Mouse (Mus musculus): ENCODE results near the gene Tacc2. TPM values are rescaled to one million over a fixed set of nuclear protein-coding genes. Genes with fewer than 3 reads are reported as not detected.

Tacc2 gene
- polyA plus RNA-seq, 1 experiment from 2014 or later = 39.2 TPM

GRCm38 (mm10) chr7:130770707-130771106 is 193.5 kb downstream of the Tacc2 start:
- WGBS = 42% methylated on average over 3 of the region's 3 CpGs
- Histone ChIP-seq H3K9me3 (replicated peaks) (no peaks in the 10 kb centered on the region), H3K4me3 (no peak overlapping the region), H3K27ac (no peak overlapping the region), H3K36me3 (peaks cover 6% of the 10 kb centered on the region), H3K27me3 (ENCODE audit: low read depth, poor library complexity, severe bottlenecking) (no peaks in the 10 kb centered on the region), H3K4me1 (no peaks in the 10 kb centered on the region)
- DNase-seq (ENCODE audit: low spot score) = peak; percentile 83

DNA sequence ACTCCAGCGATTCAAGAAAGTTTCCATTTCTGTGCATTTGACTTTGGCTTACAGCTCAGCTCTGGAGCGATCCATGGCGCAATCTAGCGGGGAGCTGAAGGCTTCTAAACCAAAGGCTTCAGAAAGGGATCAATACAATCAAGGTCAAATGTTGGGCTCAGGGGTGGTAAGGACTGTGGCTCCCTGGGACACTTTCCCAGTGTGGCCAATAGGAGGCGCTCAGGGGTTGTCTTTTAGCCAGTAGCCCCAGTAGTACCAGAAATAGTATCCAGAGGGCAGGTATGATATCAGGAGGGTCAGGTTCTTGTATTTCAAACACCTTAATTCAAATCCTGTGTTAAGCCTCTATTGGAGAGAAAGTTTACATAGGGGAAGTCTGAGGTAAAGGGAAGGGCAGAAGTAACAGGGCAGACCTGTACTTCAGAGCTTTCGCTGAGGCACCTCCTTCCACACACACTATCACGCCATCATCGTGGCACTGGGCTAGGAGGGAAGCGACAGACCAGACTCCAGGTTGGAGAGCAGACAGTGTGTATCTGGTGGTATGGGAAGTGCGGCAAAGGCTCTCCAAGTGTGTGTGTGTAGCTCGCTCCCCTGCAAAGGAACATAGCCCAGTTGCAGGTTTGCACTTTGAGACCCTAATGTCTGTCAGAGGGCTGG is 196.1 kb downstream of the Tacc2 start:
- no peak overlapping the region for H3K4me3 ChIP-seq
- DNase-seq (ENCODE audit: low spot score) = peak; percentile 58
- WGBS = 65% methylated on average over 11 of the region's 11 CpGs

DNA sequence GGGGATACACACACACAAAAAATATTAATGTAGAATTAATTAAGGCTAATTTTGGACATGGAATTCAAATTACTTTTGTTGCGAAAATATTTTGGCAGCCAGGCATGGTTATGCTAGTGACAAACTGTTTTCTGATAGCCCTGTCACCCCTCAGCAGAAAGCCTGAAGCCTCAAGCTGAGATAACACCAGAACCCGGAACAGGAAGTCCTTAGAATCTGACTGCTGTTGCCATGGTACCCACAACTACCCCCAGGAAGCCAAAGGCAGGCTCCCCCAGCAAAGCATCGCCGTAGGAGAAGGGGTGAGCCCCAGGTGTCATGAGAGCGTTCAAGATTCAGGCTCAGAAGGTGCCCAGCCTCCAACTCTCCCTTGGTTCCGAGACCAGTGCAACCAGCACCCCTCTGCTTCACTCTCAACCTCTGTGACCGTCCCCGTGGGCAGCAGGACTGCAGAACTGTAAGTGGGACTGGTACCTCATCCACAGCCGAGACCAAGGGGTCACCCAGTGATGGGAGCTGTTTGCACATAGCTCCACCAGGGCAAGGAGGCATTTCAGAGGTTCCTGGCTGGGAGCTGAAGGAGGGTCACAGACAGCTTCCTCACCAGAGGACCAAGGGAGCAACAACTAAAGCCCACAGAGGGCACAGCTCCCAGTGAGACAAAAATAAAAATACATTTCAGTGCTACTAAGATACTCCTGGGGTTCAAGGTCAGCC is 196.8 kb downstream of the Tacc2 start, which contains the start of gene Btbd16:
TSS of gene Btbd16 (plus strand) at position 156 of the 717 bp plus-strand sequence.
- WGBS = 69% methylated on average over 9 of the region's 9 CpGs
- no peak within 1 kb of the TSS for H3K27ac ChIP-seq

More for the DNA sequence above, 196.1 kb downstream of the Tacc2 start:
- no peak overlapping the region for H3K27ac ChIP-seq
- no peaks in the 10 kb centered on the region for H3K4me1 ChIP-seq
- H3K9me3 ChIP-seq (replicated peaks) = no peaks in the 10 kb centered on the region
- no peaks in the 10 kb centered on the region for H3K36me3 ChIP-seq
- H3K27me3 ChIP-seq (ENCODE audit: low read depth, poor library complexity, severe bottlenecking) = no peaks in the 10 kb centered on the region

GRCm38 (mm10) chr7:130780866-130781419 is 203.7 kb downstream of the Tacc2 start:
- Histone ChIP-seq H3K9me3 (replicated peaks) (no peaks in the 10 kb centered on the region), H3K4me3 (no peak overlapping the region), H3K4me1 (no peaks in the 10 kb centered on the region), H3K27me3 (ENCODE audit: low read depth, poor library complexity, severe bottlenecking) (no peaks in the 10 kb centered on the region), H3K36me3 (no peaks in the 10 kb centered on the region), H3K27ac (no peak overlapping the region)
- WGBS = 60% methylated on average over 5 of the region's 5 CpGs
- DNase-seq (ENCODE audit: low spot score) = no peak

More for the DNA sequence above, 196.8 kb downstream of the Tacc2 start, which contains the start of gene Btbd16:
- no peak for DNase-seq (ENCODE audit: low spot score)
- H3K36me3 ChIP-seq = no peaks in the 10 kb centered on the region
- H3K27me3 ChIP-seq (ENCODE audit: low read depth, poor library complexity, severe bottlenecking) = no peaks in the 10 kb centered on the region
- no peaks in the 10 kb centered on the region for H3K4me1 ChIP-seq
- no peak within 1 kb of the TSS for H3K4me3 ChIP-seq
- no peaks in the 10 kb centered on the region for H3K9me3 ChIP-seq (replicated peaks)

DNA sequence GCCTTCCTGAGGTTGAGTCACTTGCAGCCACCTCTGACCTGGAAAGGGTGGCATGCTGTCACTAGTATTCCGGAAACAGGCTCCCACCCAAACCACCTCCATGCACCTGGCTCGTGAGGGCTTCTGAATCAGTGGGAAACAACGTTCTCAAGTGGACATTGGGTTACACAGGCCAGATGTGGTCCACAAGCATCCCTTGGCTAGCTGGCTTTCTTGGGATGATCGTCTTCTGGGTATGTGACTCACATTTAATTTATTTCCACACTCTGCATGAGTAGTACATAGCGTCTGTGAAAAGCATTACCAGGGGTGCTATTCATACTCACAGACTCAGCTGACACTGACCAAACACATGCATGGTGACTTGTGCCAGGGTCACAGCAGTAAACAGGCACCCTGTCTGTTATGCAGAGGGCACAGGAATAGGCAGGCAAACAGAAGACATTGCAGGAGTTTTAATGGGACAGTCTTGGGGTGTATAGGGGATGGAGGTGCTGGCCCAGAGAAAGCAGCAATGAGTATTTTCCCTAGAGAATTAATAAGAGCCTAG is 205.3 kb downstream of the Tacc2 start:
- H3K27ac ChIP-seq = no peak overlapping the region
- 0 out of 2 replicates have a peak, but pooled peaks cover 3% of the 10 kb centered on the region for H3K4me1 ChIP-seq
- no peak for DNase-seq (ENCODE audit: low spot score)
- no peaks in the 10 kb centered on the region for H3K9me3 ChIP-seq (replicated peaks)
- no peak overlapping the region for H3K4me3 ChIP-seq
- no peaks in the 10 kb centered on the region for H3K36me3 ChIP-seq
- no peaks in the 10 kb centered on the region for H3K27me3 ChIP-seq (ENCODE audit: low read depth, poor library complexity, severe bottlenecking)
- WGBS = 80% methylated on average over 5 of the region's 5 CpGs

DNA sequence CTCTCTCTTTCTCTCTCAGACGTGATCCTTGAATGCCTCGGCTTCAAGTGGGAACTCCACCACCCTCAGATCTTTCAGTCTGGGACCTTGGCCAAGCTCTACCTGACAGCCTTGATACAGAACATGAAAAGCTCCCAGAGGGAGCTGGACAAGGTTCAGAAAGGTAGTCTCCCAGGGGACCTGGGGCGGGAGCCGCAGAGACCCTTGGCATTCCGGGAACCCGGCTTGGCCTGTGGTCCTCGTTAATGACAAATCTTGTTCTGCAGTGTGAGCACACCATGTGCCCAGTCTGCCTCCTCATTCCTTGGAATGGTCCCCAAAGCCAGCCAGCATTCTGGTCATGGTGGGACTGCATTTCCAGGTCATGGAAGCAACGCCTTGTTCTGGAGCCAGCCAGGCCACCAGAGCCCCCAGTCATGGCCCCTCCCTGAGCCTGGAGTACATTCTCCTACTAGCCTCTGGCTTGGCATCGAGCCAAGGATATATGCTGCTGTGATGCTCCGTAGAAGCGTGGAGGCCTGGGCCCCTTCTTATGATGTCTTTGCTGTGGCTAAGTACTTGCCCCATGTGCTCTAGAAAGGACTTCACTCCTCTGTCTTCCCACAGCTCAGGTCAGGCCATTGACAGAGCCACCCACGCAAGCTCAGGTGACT is 208.8 kb downstream of the Tacc2 start:
- WGBS = 90% methylated on average over 12 of the region's 12 CpGs
- Histone ChIP-seq H3K36me3 (no peaks in the 10 kb centered on the region), H3K4me1 (0 out of 2 replicates have a peak, but pooled peaks cover 3% of the 10 kb centered on the region), H3K4me3 (no peak overlapping the region), H3K9me3 (replicated peaks) (no peaks in the 10 kb centered on the region), H3K27ac (no peak overlapping the region), H3K27me3 (ENCODE audit: low read depth, poor library complexity, severe bottlenecking) (no peaks in the 10 kb centered on the region)
- no peak for DNase-seq (ENCODE audit: low spot score)

DNA sequence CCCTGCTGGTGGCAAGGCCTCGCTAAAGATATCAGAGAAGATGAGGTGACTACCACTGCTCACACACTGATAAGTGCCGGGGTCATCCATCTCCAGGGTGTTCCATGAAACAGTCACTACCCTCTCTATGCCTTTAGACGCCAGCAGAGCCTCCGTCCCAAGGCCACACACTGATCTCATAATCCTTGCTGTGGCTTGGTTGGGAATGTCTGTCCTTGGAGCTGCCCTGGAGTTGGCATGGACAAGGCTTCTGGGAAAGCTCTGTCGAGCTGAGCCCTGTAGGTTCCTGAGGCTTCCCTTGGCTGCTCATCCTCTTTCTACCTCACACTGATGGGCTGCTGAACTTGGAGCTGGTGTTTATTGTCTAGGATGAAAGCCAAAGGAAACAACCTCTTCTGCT is 209.5 kb downstream of the Tacc2 start:
- no peaks in the 10 kb centered on the region for H3K27me3 ChIP-seq (ENCODE audit: low read depth, poor library complexity, severe bottlenecking)
- no peaks in the 10 kb centered on the region for H3K36me3 ChIP-seq
- no peak overlapping the region for H3K27ac ChIP-seq
- DNase-seq (ENCODE audit: low spot score) = no peak
- 0 out of 2 replicates have a peak, but pooled peaks cover 3% of the 10 kb centered on the region for H3K4me1 ChIP-seq
- H3K9me3 ChIP-seq (replicated peaks) = no peaks in the 10 kb centered on the region
- H3K4me3 ChIP-seq = no peak overlapping the region
- WGBS = 81% methylated on average over 5 of the region's 5 CpGs

GRCm38 (mm10) chr7:130787537-130787936 is 210.3 kb downstream of the Tacc2 start:
- H3K9me3 ChIP-seq (replicated peaks) = no peaks in the 10 kb centered on the region

GRCm38 (mm10) chr7:130788950-130789349 is 211.7 kb downstream of the Tacc2 start:
- H3K9me3 ChIP-seq (replicated peaks) = no peaks in the 10 kb centered on the region
- no peak overlapping the region for H3K27ac ChIP-seq
- H3K36me3 ChIP-seq = no peaks in the 10 kb centered on the region
- 82% methylated on average over 3 of the region's 3 CpGs for WGBS
- H3K4me1 ChIP-seq = peaks cover 12% of the 10 kb centered on the region
- H3K4me3 ChIP-seq = no peak overlapping the region
- no peak for DNase-seq (ENCODE audit: low spot score)
- H3K27me3 ChIP-seq (ENCODE audit: low read depth, poor library complexity, severe bottlenecking) = no peaks in the 10 kb centered on the region

More at GRCm38 (mm10) chr7:130787537-130787936, 210.3 kb downstream of the Tacc2 start:
- no peak for DNase-seq (ENCODE audit: low spot score)
- 94% methylated on average over 4 of the region's 4 CpGs for WGBS
- Histone ChIP-seq H3K27ac (no peak overlapping the region), H3K27me3 (ENCODE audit: low read depth, poor library complexity, severe bottlenecking) (no peaks in the 10 kb centered on the region), H3K36me3 (no peaks in the 10 kb centered on the region), H3K4me1 (0 out of 2 replicates have a peak, but pooled peaks cover 3% of the 10 kb centered on the region), H3K4me3 (no peak overlapping the region)

GRCm38 (mm10) chr7:130789456-130789855 is 212.2 kb downstream of the Tacc2 start:
- Histone ChIP-seq H3K9me3 (replicated peaks) (no peaks in the 10 kb centered on the region), H3K4me1 (peaks cover 15% of the 10 kb centered on the region), H3K4me3 (no peak overlapping the region), H3K27ac (no peak overlapping the region), H3K36me3 (no peaks in the 10 kb centered on the region), H3K27me3 (ENCODE audit: low read depth, poor library complexity, severe bottlenecking) (no peaks in the 10 kb centered on the region)
- no peak for DNase-seq (ENCODE audit: low spot score)
- 90% methylated on average over 7 of the region's 7 CpGs for WGBS

DNA sequence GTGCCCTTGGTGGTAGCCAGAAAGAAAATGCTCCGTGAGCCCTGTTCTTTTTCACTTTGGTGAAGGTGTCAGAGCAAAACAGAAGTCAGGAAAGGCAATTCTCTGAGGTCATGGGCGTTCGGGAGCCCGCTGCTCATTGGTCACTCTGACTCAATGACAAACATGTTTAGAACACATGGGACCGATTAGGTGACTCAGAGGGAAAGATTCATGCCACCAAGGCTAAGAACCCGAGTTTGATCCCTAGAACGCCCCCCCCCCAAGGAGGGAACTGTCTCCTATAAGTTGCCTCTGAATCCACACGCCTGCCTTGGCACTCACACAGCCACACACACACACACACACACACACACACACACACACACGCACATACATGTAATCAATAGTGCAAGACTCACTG is 216.4 kb downstream of the Tacc2 start:
- Histone ChIP-seq H3K27ac (no peak overlapping the region), H3K4me1 (peaks cover 18% of the 10 kb centered on the region), H3K9me3 (replicated peaks) (no peaks in the 10 kb centered on the region), H3K27me3 (ENCODE audit: low read depth, poor library complexity, severe bottlenecking) (no peaks in the 10 kb centered on the region), H3K4me3 (no peak overlapping the region), H3K36me3 (no peaks in the 10 kb centered on the region)
- WGBS = 66% methylated on average over 9 of the region's 9 CpGs
- DNase-seq (ENCODE audit: low spot score) = no peak

DNA sequence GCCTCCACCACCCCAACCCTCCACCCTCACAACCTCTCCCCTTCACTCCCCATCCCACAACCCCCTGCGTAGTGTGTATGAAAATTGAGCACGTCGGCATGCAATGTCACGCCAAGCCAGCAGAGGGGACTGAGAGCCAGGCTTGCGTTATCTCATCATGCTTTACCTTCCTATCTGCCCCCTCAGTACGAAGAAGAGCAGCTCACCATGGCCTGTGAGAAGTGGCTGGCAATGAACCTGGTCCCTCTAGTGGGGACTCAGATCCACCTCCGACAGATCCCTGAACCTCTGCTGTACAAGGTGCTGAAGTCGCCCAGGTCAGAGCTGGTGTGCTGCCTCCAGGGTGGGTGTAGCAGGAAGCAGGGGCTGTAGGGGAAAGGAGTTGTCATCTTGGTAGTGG is 219.5 kb downstream of the Tacc2 start:
- Histone ChIP-seq H3K4me1 (peaks cover 27% of the 10 kb centered on the region), H3K9me3 (replicated peaks) (no peaks in the 10 kb centered on the region), H3K27me3 (ENCODE audit: low read depth, poor library complexity, severe bottlenecking) (no peaks in the 10 kb centered on the region), H3K4me3 (no peak overlapping the region), H3K27ac (no peak overlapping the region), H3K36me3 (no peaks in the 10 kb centered on the region)
- 63% methylated on average over 8 of the region's 8 CpGs for WGBS
- DNase-seq (ENCODE audit: low spot score) = no peak
